Mouse (Mus musculus): ENCODE data around the gene Ptms. TPM values are rescaled to one million over a fixed set of nuclear protein-coding genes. Genes with fewer than 3 reads are reported as not detected.

Ptms gene
- polyA plus RNA-seq, 1 experiment, result 192 TPM

DNA sequence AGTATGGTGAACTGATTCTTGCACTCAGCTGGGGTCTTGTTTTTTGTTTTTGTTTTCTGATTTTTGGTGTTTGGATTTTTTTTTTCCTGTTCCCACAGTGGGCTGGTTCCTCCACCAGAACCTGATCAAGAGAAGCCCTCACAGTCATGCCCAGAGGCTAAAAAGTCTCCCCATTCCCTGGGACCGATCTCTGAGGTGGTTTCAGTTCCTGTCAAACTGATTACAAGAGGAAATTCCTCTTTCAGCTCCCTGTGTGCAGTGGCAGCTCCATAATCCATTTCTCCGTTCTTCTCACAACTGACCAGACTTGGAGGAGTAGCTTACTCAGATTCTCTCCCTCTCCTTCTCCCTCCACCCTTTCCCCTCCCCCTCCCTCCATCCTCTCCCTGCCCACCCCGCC, 45.6 kb downstream of the Ptms start:
- WGBS, result 23% methylated on average over 3 of the region's 3 CpGs
- no peak overlapping the region for H3K27ac ChIP-seq (ENCODE audit: control insufficient read depth, insufficient read depth, low read depth, low read length, poor library complexity)
- no peaks in the 10 kb centered on the region for H3K4me1 ChIP-seq (ENCODE audit: control insufficient read depth, insufficient read depth, low read length)

GRCm38 (mm10) chr6:124866560-124866959, 53.3 kb downstream of the Ptms start:
- H3K27ac ChIP-seq (ENCODE audit: control insufficient read depth, insufficient read depth, low read depth, low read length, poor library complexity), result no peak overlapping the region
- no peaks in the 10 kb centered on the region; the same call in 1 of the 2 replicates for H3K4me1 ChIP-seq (ENCODE audit: control insufficient read depth, insufficient read depth, low read length)
- TF ChIP-seq POLR2A (IDR thresholded peaks at IDR 0.05; ENCODE audit: borderline replicate concordance, control insufficient read depth, low read depth, low read length) (no peak), CTCF (IDR thresholded peaks at IDR 0.05; ENCODE audit: control insufficient read depth, insufficient read depth, low read length) (no peak)
- H3K4me3 ChIP-seq (replicated peaks; ENCODE audit: control insufficient read depth, low read depth, low read length), result no peak overlapping the region
- 78% methylated on average over 7 of the region's 7 CpGs for WGBS

More for the DNA sequence above, 45.6 kb downstream of the Ptms start:
- TF ChIP-seq POLR2A (IDR thresholded peaks at IDR 0.05; ENCODE audit: borderline replicate concordance, control insufficient read depth, low read depth, low read length) (no peak), CTCF (IDR thresholded peaks at IDR 0.05; ENCODE audit: control insufficient read depth, insufficient read depth, low read length) (no peak)
- no peak overlapping the region for H3K4me3 ChIP-seq (replicated peaks; ENCODE audit: control insufficient read depth, low read depth, low read length)

DNA sequence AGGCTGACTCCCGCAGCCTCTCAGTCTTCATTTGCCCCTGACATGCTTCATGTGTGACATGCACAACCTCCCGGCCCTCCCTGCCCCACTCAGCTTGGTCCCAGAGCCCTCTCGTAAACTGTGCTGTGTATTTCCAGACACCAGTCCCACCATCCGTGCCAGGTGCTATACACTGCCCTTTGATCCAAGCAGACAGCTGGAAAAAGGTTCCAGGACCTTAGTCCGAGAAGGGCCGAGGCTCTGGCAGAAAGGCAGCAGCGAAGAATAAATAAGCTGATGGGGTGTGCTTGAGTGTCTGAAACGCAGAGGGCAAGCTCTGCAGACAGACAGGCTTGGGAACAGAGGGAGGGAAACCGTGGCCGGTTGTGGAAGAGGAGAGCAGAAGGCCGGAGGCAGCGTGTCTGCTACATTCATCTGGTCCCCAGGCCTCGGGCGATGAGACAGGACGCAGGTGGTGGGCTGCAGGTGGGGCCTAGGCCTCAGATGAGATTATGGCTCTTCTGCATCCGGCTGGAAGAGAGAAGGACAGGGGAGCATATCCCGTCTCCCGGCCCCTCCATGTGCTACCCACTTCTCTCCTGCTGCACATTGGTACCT, 54.0 kb downstream of the Ptms start:
- Histone ChIP-seq H3K4me1 (ENCODE audit: control insufficient read depth, insufficient read depth, low read length) (no peaks in the 10 kb centered on the region; the same call in 1 of the 2 replicates), H3K4me3 (replicated peaks; ENCODE audit: control insufficient read depth, low read depth, low read length) (no peak overlapping the region), H3K27ac (ENCODE audit: control insufficient read depth, insufficient read depth, low read depth, low read length, poor library complexity) (no peak overlapping the region)
- TF ChIP-seq CTCF (IDR thresholded peaks at IDR 0.05; ENCODE audit: control insufficient read depth, insufficient read depth, low read length) (no peak), POLR2A (IDR thresholded peaks at IDR 0.05; ENCODE audit: borderline replicate concordance, control insufficient read depth, low read depth, low read length) (no peak)
- WGBS, result 85% methylated on average over 18 of the region's 18 CpGs

Other genes starting within 250 kb of the Ptms start
- 101 and 149 TPM in 2 replicates for gene Emg1, start 207.9 kb downstream of the Ptms start, polyA plus RNA-seq (2011; ENCODE audit: insufficient read depth, insufficient read length, low replicate concordance, missing spikeins)
- gene Phb2, start 207.8 kb downstream of the Ptms start, polyA plus RNA-seq (2011; ENCODE audit: insufficient read depth, insufficient read length, low replicate concordance, missing spikeins), result 143 and 213 TPM in 2 replicates
- gene Ptpn6, start 181.4 kb downstream of the Ptms start, polyA plus RNA-seq (2011; ENCODE audit: insufficient read depth, insufficient read length, low replicate concordance, missing spikeins), result 239 and 439 TPM in 2 replicates
- gene Grcc10, start 178.7 kb downstream of the Ptms start, polyA plus RNA-seq (2011; ENCODE audit: insufficient read depth, insufficient read length, low replicate concordance, missing spikeins), result 138 and 208 TPM in 2 replicates
- not detected in 2 replicates for gene Gm45234, start 164.1 kb downstream of the Ptms start, polyA plus RNA-seq (2011; ENCODE audit: insufficient read depth, insufficient read length, low replicate concordance, missing spikeins)
- gene Atn1, start 163.6 kb downstream of the Ptms start, polyA plus RNA-seq (2011; ENCODE audit: insufficient read depth, insufficient read length, low replicate concordance, missing spikeins), result 11.3 and 19.1 TPM in 2 replicates
- gene Eno2, start 150.4 kb downstream of the Ptms start, polyA plus RNA-seq (2011; ENCODE audit: insufficient read depth, insufficient read length, low replicate concordance, missing spikeins), result 0.68 and 1.4 TPM in 2 replicates
- gene Lrrc23, start 140.4 kb downstream of the Ptms start, polyA plus RNA-seq (2011; ENCODE audit: insufficient read depth, insufficient read length, low replicate concordance, missing spikeins), result not detected in 2 replicates
- gene Spsb2, start 111.4 kb downstream of the Ptms start, polyA plus RNA-seq (2011; ENCODE audit: insufficient read depth, insufficient read length, low replicate concordance, missing spikeins), result 4.9 and 7.3 TPM in 2 replicates
- gene Tpi1, start 105.8 kb downstream of the Ptms start, polyA plus RNA-seq (2011; ENCODE audit: insufficient read depth, insufficient read length, low replicate concordance, missing spikeins), result 97.5 and 152 TPM in 2 replicates
- gene Usp5, start 90.6 kb downstream of the Ptms start, polyA plus RNA-seq (2011; ENCODE audit: insufficient read depth, insufficient read length, low replicate concordance, missing spikeins), result 44.1 and 53.9 TPM in 2 replicates
- 131 and 148 TPM in 2 replicates for gene Cdca3, start 90.6 kb downstream of the Ptms start, polyA plus RNA-seq (2011; ENCODE audit: insufficient read depth, insufficient read length, low replicate concordance, missing spikeins)
- gene Gnb3, start 79.8 kb downstream of the Ptms start, polyA plus RNA-seq (2011; ENCODE audit: insufficient read depth, insufficient read length, low replicate concordance, missing spikeins), result 3.3 TPM in 1 of 2 replicates, not detected in the other
- 0.59 and 2.7 TPM in 2 replicates for gene P3h3, start 62.4 kb downstream of the Ptms start, polyA plus RNA-seq (2011; ENCODE audit: insufficient read depth, insufficient read length, low replicate concordance, missing spikeins)
- gene Gpr162, start 56.1 kb downstream of the Ptms start, polyA plus RNA-seq (2011; ENCODE audit: insufficient read depth, insufficient read length, low replicate concordance, missing spikeins), result 0.56 and 2.4 TPM in 2 replicates
- gene Cd4, start 31.9 kb downstream of the Ptms start, polyA plus RNA-seq (2011; ENCODE audit: insufficient read depth, insufficient read length, low replicate concordance, missing spikeins), result 3.5 and 3.6 TPM in 2 replicates
- gene Lag3, start 8.4 kb downstream of the Ptms start, polyA plus RNA-seq (2011; ENCODE audit: insufficient read depth, insufficient read length, low replicate concordance, missing spikeins), result 2.9 and 7.6 TPM in 2 replicates
- gene Mlf2, start 11.3 kb upstream of the Ptms start, polyA plus RNA-seq (2011; ENCODE audit: insufficient read depth, insufficient read length, low replicate concordance, missing spikeins), result 45.8 and 74.0 TPM in 2 replicates
- 18.1 and 33.0 TPM in 2 replicates for gene Cops7a, start 45.4 kb upstream of the Ptms start, polyA plus RNA-seq (2011; ENCODE audit: insufficient read depth, insufficient read length, low replicate concordance, missing spikeins)
- 3.4 TPM in 1 of 2 replicates, not detected in the other for gene Pianp, start 76.6 kb upstream of the Ptms start, polyA plus RNA-seq (2011; ENCODE audit: insufficient read depth, insufficient read length, low replicate concordance, missing spikeins)
- 26.2 and 46.0 TPM in 2 replicates for gene Zfp384, start 89.0 kb upstream of the Ptms start, polyA plus RNA-seq (2011; ENCODE audit: insufficient read depth, insufficient read length, low replicate concordance, missing spikeins)
- gene Ing4, start 119.7 kb upstream of the Ptms start, polyA plus RNA-seq (2011; ENCODE audit: insufficient read depth, insufficient read length, low replicate concordance, missing spikeins), result 19.6 and 42.0 TPM in 2 replicates
- 24.3 and 45.9 TPM in 2 replicates for gene Acrbp, start 129.6 kb upstream of the Ptms start, polyA plus RNA-seq (2011; ENCODE audit: insufficient read depth, insufficient read length, low replicate concordance, missing spikeins)
- gene Lpar5, start 147.8 kb upstream of the Ptms start, polyA plus RNA-seq (2011; ENCODE audit: insufficient read depth, insufficient read length, low replicate concordance, missing spikeins), result not detected in 2 replicates
- 66.8 and 106 TPM in 2 replicates for gene Chd4, start 175.9 kb upstream of the Ptms start, polyA plus RNA-seq (2011; ENCODE audit: insufficient read depth, insufficient read length, low replicate concordance, missing spikeins)
- 12.5 and 25.7 TPM in 2 replicates for gene Nop2, start 211.8 kb upstream of the Ptms start, polyA plus RNA-seq (2011; ENCODE audit: insufficient read depth, insufficient read length, low replicate concordance, missing spikeins)
- 21.0 and 39.0 TPM in 2 replicates for gene Iffo1, start 225.1 kb upstream of the Ptms start, polyA plus RNA-seq (2011; ENCODE audit: insufficient read depth, insufficient read length, low replicate concordance, missing spikeins)
- 40.4 and 98.2 TPM in 2 replicates for gene Gapdh, start 246.4 kb upstream of the Ptms start, polyA plus RNA-seq (2011; ENCODE audit: insufficient read depth, insufficient read length, low replicate concordance, missing spikeins)